ENCODE assay signal across 10 mouse cellular contexts in the genomic region with DNA sequence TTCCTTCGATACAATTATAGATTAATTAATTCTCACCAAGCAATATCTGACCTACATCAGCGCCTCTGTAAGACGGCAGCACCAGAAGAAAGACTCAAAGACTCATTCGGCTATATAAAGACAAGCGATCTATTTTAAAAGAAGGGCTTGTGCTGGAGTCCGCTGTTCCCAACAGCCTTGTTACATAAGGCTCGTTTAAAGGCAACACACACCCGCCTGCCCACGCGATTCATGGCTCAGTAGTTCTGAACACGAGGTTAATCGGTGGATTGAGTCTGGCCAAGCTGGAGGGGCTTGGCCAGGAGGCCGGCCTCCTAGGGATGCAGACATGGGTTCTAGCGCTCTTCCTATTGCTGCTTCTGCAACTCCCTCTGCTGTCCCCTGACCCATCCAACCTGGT.
DNase-seq lines count a peak whose midpoint lies in the region; ATAC-seq and TF ChIP-seq lines count a peak whose summit lies in the region.
"Had no signal": no experiment of that assay in that cellular context is flagged by ENCODE, and none has a peak within 500 bp of the region (broad histone marks: within the 10 kb centered on the region; RNA-seq: fewer than 3 reads in every experiment).

No protein-coding gene starts in this region.

- H3K36me3 ChIP-seq in hindbrain, postnatal 0 days (ENCODE audit: insufficient read depth, low read length): no peaks in the 10 kb centered on the region
- no peaks in the 10 kb centered on the region for H3K36me3 ChIP-seq in hindbrain, embryonic 13.5 days

- H3K9me3 ChIP-seq in hindbrain, postnatal 0 days (ENCODE audit: low read length): no peaks in the 10 kb centered on the region
- H3K9me3 ChIP-seq in hindbrain, embryonic 13.5 days: no peaks in the 10 kb centered on the region

- peak; percentile 58 for DNase-seq in hindbrain, postnatal 0 days (ENCODE audit: low spot score)
- DNase-seq in left cerebral cortex, adult 18-20 months (ENCODE audit: low spot score in 2 of 2): peak; percentile 73 to 85
- peak; percentile 68 for DNase-seq in right cerebral cortex, postnatal 14 days
- DNase-seq in kidney, adult 18-20 months: no peak
- DNase-seq in kidney, adult 8-10 months: no peak
- DNase-seq: liver; thymus, postnatal 25 days had no signal

- no peak overlapping the region for H3K4me2 ChIP-seq in hindbrain, postnatal 0 days (ENCODE audit: low read depth, low read length)
- H3K4me2 ChIP-seq in hindbrain, embryonic 13.5 days: no peak overlapping the region

- no peak overlapping the region for H3K4me3 ChIP-seq in hindbrain, postnatal 0 days (ENCODE audit: low read length)
- no peak overlapping the region for H3K4me3 ChIP-seq in hindbrain, embryonic 13.5 days

- ATAC-seq in hindbrain, postnatal 0 days: peak; percentile 46; the same call in 1 of the 2 replicates
- ATAC-seq in hindbrain, embryonic 13.5 days (ENCODE audit: low FRiP score): no peak
- peak; percentile 63 for ATAC-seq in frontal cortex, adult (ENCODE audit: low TSS enrichment)
- no peak for ATAC-seq in megakaryocyte-erythroid progenitor cell, adult 5-6 weeks (replicated peaks; ENCODE audit: low FRiP score, low TSS enrichment, poor library complexity, severe bottlenecking)

- no peak overlapping the region for H3K9ac ChIP-seq in hindbrain, postnatal 0 days (replicated peaks; ENCODE audit: low read length)
- no peak overlapping the region for H3K9ac ChIP-seq in hindbrain, embryonic 13.5 days

- 34% methylated on average over 14 of the region's 14 CpGs for WGBS in hindbrain, postnatal 0 days
- 47% methylated on average over 14 of the region's 14 CpGs for WGBS in hindbrain, embryonic 13.5 days

- peaks cover 3% of the 10 kb centered on the region; the same call in 1 of the 2 replicates for H3K4me1 ChIP-seq in hindbrain, postnatal 0 days (ENCODE audit: insufficient read depth, low read length)
- H3K4me1 ChIP-seq in hindbrain, embryonic 13.5 days (replicated peaks): peaks cover 26% of the 10 kb centered on the region

- H3K27ac ChIP-seq in hindbrain, postnatal 0 days: no peak overlapping the region
- H3K27ac ChIP-seq in hindbrain, embryonic 13.5 days: no peak overlapping the region

- H3K27me3 ChIP-seq in hindbrain, postnatal 0 days (ENCODE audit: insufficient read depth, low read length): peaks cover 4% of the 10 kb centered on the region; the same call in 1 of the 2 replicates
- H3K27me3 ChIP-seq in hindbrain, embryonic 13.5 days: 0 out of 2 replicates have a peak, but pooled peaks cover 2% of the 10 kb centered on the region

- TF ChIP-seq CTCF in hindbrain, postnatal 0 days (IDR thresholded peaks at IDR 0.05; ENCODE audit: low read depth): no peak

Comparison
In these comparisons a context has a peak if more than half of its experiments do, and no peak if none do; other contexts are left out.
1. ATAC-seq: peak in hindbrain, postnatal 0 days (single experiment) and frontal cortex, adult (single experiment); none in hindbrain, embryonic 13.5 days (single experiment) and megakaryocyte-erythroid progenitor cell, adult 5-6 weeks (single experiment).
2. DNase-seq: peak in hindbrain, postnatal 0 days (single experiment), left cerebral cortex, adult 18-20 months (2 of 2) and right cerebral cortex, postnatal 14 days (single experiment); none in kidney, adult 18-20 months (single experiment) and kidney, adult 8-10 months (0 of 2).